Mouse (Mus musculus) 3T3-L1 (cell line): ENCODE results near the gene D830030K20Rik.
"Not testable (repeated sequence)": the region's sequence is repeated elsewhere in the genome, so short reads cannot be mapped to it uniquely, and the experiment has no call there.

Experiments
- DNase-seq: peaks from one replicate; pipeline ENCODE4 v3.0.0-alpha.2; 2015; ENCODE audit warnings: low read depth, low spot score

Gene D830030K20Rik

DNA sequence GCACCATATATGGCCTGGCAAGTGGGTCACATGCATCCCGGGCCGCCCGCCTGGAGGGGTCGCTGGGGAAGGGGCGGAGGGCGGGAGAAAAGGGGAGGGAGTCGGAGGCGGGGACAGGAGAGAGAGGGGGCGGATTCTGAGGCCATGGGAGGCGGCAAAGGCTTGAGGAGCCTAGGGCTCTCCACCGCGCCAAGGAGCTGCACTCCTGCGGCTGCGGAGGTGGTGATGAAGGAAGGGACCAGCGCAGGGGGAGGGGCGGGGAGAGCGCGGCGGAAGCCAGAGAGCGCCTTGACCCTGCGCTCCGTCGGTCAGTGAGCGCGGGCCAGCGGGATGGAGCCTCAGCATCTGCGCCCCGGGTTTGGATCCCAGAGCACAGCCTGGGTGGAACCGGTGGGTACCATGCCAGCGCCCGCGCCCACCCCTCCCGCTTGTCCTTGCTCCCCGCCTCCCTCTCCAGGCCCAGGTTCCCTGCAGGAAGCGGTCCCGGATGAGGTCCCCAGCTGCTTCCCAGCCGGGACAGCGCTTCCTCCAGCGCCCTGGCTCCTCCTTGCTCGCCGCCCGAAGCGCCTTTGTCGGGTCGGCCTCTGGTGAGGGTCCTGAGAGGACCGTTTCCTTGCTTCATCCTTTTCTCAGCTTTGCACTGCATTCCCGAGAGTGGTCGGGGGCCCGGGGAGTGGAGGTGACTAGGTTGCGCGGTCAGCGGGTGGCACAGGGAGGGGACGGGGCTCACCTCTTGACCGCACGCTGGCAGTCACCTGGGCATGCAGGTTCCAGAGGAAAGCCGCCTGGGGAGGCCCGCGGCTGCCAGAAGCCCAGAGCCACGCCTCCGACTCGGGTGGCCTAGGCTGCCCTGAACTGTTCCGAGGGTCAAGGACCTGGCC is at the start of gene D830030K20Rik:
D830030K20Rik (plus strand) TSS at position 217 of the 881 bp plus-strand sequence.
- not testable (repeated sequence) for DNase-seq

DNA sequence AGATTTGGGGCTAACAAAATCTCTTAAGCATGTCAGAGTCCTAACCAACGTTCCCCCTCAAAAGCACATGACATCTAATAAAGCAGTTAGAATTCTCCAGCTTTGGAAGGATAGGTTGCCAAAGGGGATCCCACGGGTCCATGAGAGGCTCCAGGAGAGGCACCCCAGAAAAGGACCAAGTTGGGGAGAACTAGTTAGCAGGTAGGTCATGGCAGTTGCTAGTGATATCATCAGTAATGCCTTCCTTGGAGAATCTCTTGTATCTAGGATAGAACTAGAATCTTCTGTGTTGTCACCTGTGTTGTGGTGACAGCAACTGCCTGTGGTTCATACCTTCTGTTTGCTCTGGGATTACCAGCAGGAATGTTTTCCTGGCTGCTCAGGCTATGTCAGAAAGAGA is 20.3 kb upstream of the D830030K20Rik start, which contains the start of gene Gm5795:
Gm5795 (plus strand) TSS at position 301 of the 400 bp plus-strand sequence.
- not testable (repeated sequence) for DNase-seq

DNA sequence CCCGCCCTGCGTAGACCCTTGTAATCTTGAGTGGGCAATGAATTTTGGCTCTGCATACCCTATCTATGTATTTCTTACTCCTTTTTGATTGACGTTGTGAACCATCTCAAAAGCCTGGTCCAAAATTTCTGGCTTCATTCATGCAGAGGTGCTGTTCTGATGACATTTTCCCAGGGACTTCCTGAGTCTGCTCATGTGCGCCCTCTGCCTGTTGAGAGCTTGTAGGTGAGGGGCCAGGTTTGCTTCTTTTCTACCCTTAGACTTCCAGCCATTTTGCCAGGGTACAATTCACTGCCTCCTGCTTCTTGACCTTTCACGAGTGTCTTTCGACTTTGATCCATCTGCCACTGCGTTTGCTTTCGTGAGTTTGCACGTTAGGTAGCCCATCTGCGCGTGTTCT is 1.1 kb downstream of the D830030K20Rik start:
- not testable (repeated sequence) for DNase-seq

DNA sequence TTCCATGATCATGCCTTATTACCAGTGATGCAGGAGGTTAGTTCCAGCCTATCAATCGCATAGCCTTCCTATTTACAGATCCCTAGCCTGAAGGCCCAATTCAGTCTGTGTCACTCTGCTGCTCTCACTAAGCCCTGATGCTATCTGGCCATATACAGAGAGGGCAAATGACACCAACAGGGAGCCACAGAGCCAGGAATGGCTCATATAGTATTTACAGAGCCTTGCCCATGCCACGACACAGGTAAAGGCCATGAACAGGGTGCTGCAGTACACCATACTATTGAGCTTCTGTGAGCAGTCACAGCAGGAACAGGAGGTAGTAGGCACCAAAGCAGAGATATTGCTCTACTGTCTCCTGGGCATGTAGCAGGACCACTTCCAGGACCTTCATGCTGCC is 54.2 kb downstream of the D830030K20Rik start:
- DNase-seq, result not testable (repeated sequence)
